Mouse (Mus musculus): ENCODE data around the gene Bbs4.

- TF ChIP-seq POLR2A (IDR thresholded peaks at IDR 0.05; ENCODE audit: extremely low read depth, insufficient read depth, low read length) (no peak), CTCF (IDR thresholded peaks at IDR 0.05; ENCODE audit: low read depth, low read length) (no peak)
Measured at GRCm38 (mm10) chr9:59288685-59289410, 64.5 kb downstream of the Bbs4 start.
